Mouse (Mus musculus): ENCODE results near the gene Sla2. TPM values are rescaled to one million over a fixed set of nuclear protein-coding genes. Genes with fewer than 3 reads are reported as not detected.

The Sla2 gene
- polyA plus RNA-seq, 1 experiment from 2014 or later, result 1.5 TPM

GRCm38 (mm10) chr2:156868994-156869393 lies 18.0 kb downstream of the Sla2 start:
- no peak overlapping the region for H3K4me2 ChIP-seq (ENCODE audit: low read depth, low read length)
- H3K4me1 ChIP-seq (ENCODE audit: control insufficient read depth, low read depth, low read length), result peaks cover 35% of the 10 kb centered on the region
- H3K9ac ChIP-seq (ENCODE audit: low read depth, low read length), result no peak overlapping the region
- no peaks in the 10 kb centered on the region for H3K27me3 ChIP-seq (ENCODE audit: control insufficient read depth, insufficient read depth, low read depth, low read length)
- peak; percentile 27; the same call in 1 of the 2 replicates for ATAC-seq (ENCODE audit: low read depth)
- WGBS (ENCODE audit: insufficient replicate concordance), result 69% methylated on average over 8 of the region's 8 CpGs
- no peak overlapping the region for H3K4me3 ChIP-seq (ENCODE audit: low read depth, low read length)
- no peaks in the 10 kb centered on the region for H3K9me3 ChIP-seq (replicated peaks; ENCODE audit: control insufficient read depth, low read length)
- no peak overlapping the region for H3K27ac ChIP-seq (ENCODE audit: low read length)
- peaks cover 41% of the 10 kb centered on the region for H3K36me3 ChIP-seq (ENCODE audit: control insufficient read depth, insufficient read depth)

- peak overlapping the region; percentile 95; the same call in 1 of the 2 replicates for H3K27ac ChIP-seq (ENCODE audit: low read length)
- H3K36me3 ChIP-seq (ENCODE audit: control insufficient read depth, insufficient read depth), result peaks cover 21% of the 10 kb centered on the region
- WGBS (ENCODE audit: insufficient replicate concordance), result 72% methylated on average over 3 of the region's 3 CpGs
- peak overlapping the region; percentile 99 for H3K4me3 ChIP-seq (ENCODE audit: low read depth, low read length)
- H3K27me3 ChIP-seq (ENCODE audit: control insufficient read depth, insufficient read depth, low read depth, low read length), result no peaks in the 10 kb centered on the region
- peak overlapping the region; percentile 84 for H3K4me2 ChIP-seq (ENCODE audit: low read depth, low read length)
- no peaks in the 10 kb centered on the region for H3K9me3 ChIP-seq (replicated peaks; ENCODE audit: control insufficient read depth, low read length)
- ATAC-seq (ENCODE audit: low read depth), result no peak
- H3K9ac ChIP-seq (ENCODE audit: low read depth, low read length), result peak overlapping the region; percentile 99
- H3K4me1 ChIP-seq (ENCODE audit: control insufficient read depth, low read depth, low read length), result peaks cover 31% of the 10 kb centered on the region
Observed at GRCm38 (mm10) chr2:156864481-156864880, 22.5 kb downstream of the Sla2 start.

- Histone ChIP-seq H3K9me3 (replicated peaks; ENCODE audit: control insufficient read depth, low read length) (no peaks in the 10 kb centered on the region), H3K27ac (ENCODE audit: low read length) (peak overlapping the region; percentile 95), H3K9ac (ENCODE audit: low read depth, low read length) (peak overlapping the region; percentile 99), H3K27me3 (ENCODE audit: control insufficient read depth, insufficient read depth, low read depth, low read length) (no peaks in the 10 kb centered on the region), H3K4me3 (ENCODE audit: low read depth, low read length) (peak overlapping the region; percentile 99), H3K4me1 (ENCODE audit: control insufficient read depth, low read depth, low read length) (peaks cover 23% of the 10 kb centered on the region), H3K36me3 (ENCODE audit: control insufficient read depth, insufficient read depth) (peaks cover 21% of the 10 kb centered on the region), H3K4me2 (ENCODE audit: low read depth, low read length) (peak overlapping the region; percentile 84)
- ATAC-seq (ENCODE audit: low read depth), result peak; percentile 21
- under 1% methylated on average over 28 of the region's 28 CpGs for WGBS (ENCODE audit: insufficient replicate concordance)
Observed at GRCm38 (mm10) chr2:156863487-156864160, 23.4 kb downstream of the Sla2 start.

- H3K4me2 ChIP-seq (ENCODE audit: low read depth, low read length), result peak within 1 kb of the TSS; percentile 84
- H3K27ac ChIP-seq (ENCODE audit: low read length), result peak within 1 kb of the TSS; percentile 95
- H3K9ac ChIP-seq (ENCODE audit: low read depth, low read length), result peak within 1 kb of the TSS; percentile 99
- peak within 1 kb of the TSS; percentile 99 for H3K4me3 ChIP-seq (ENCODE audit: low read depth, low read length)
- peaks cover 21% of the 10 kb centered on the region for H3K36me3 ChIP-seq (ENCODE audit: control insufficient read depth, insufficient read depth)
- WGBS (ENCODE audit: insufficient replicate concordance), result under 1% methylated on average over 94 of the region's 98 CpGs
- H3K4me1 ChIP-seq (ENCODE audit: control insufficient read depth, low read depth, low read length), result peaks cover 23% of the 10 kb centered on the region
- peak; percentile 95 for ATAC-seq (ENCODE audit: low read depth)
- H3K27me3 ChIP-seq (ENCODE audit: control insufficient read depth, insufficient read depth, low read depth, low read length), result no peaks in the 10 kb centered on the region
- H3K9me3 ChIP-seq (replicated peaks; ENCODE audit: control insufficient read depth, low read length), result no peaks in the 10 kb centered on the region
Observed at GRCm38 (mm10) chr2:156862772-156863486, 24.1 kb downstream of the Sla2 start, which contains the start of gene Rab5if. Rab5if (plus strand) TSS chr2:156863128.

GRCm38 (mm10) chr2:156862041-156862717 lies 24.8 kb downstream of the Sla2 start:
- ATAC-seq (ENCODE audit: low read depth), result no peak
- peak overlapping the region; percentile 99 for H3K4me3 ChIP-seq (ENCODE audit: low read depth, low read length)
- WGBS (ENCODE audit: insufficient replicate concordance), result under 1% methylated on average over 19 of the region's 19 CpGs
- no peaks in the 10 kb centered on the region for H3K9me3 ChIP-seq (replicated peaks; ENCODE audit: control insufficient read depth, low read length)
- peaks cover 17% of the 10 kb centered on the region for H3K36me3 ChIP-seq (ENCODE audit: control insufficient read depth, insufficient read depth)
- H3K4me2 ChIP-seq (ENCODE audit: low read depth, low read length), result peak overlapping the region; percentile 79
- no peaks in the 10 kb centered on the region for H3K27me3 ChIP-seq (ENCODE audit: control insufficient read depth, insufficient read depth, low read depth, low read length)
- peaks cover 23% of the 10 kb centered on the region for H3K4me1 ChIP-seq (ENCODE audit: control insufficient read depth, low read depth, low read length)
- H3K27ac ChIP-seq (ENCODE audit: low read length), result peak overlapping the region; percentile 91
- H3K9ac ChIP-seq (ENCODE audit: low read depth, low read length), result peak overlapping the region; percentile 99

GRCm38 (mm10) chr2:156858671-156859070 lies 28.3 kb downstream of the Sla2 start:
- Histone ChIP-seq H3K4me2 (ENCODE audit: low read depth, low read length) (no peak overlapping the region), H3K36me3 (ENCODE audit: control insufficient read depth, insufficient read depth) (no peaks in the 10 kb centered on the region; the same call in none of the 2 replicates), H3K4me1 (ENCODE audit: control insufficient read depth, low read depth, low read length) (peaks cover 6% of the 10 kb centered on the region), H3K9ac (ENCODE audit: low read depth, low read length) (no peak overlapping the region), H3K27me3 (ENCODE audit: control insufficient read depth, insufficient read depth, low read depth, low read length) (no peaks in the 10 kb centered on the region), H3K9me3 (replicated peaks; ENCODE audit: control insufficient read depth, low read length) (no peaks in the 10 kb centered on the region), H3K27ac (ENCODE audit: low read length) (no peak overlapping the region), H3K4me3 (ENCODE audit: low read depth, low read length) (no peak overlapping the region)
- WGBS (ENCODE audit: insufficient replicate concordance), result 82% methylated on average over 7 of the region's 7 CpGs
- ATAC-seq (ENCODE audit: low read depth), result no peak

- no peak within 1 kb of the TSS for H3K4me2 ChIP-seq (ENCODE audit: low read depth, low read length)
- no peak within 1 kb of the TSS for H3K9ac ChIP-seq (ENCODE audit: low read depth, low read length)
- 79% methylated on average over 2 of the region's 2 CpGs for WGBS (ENCODE audit: insufficient replicate concordance)
- no peaks in the 10 kb centered on the region for H3K27me3 ChIP-seq (ENCODE audit: control insufficient read depth, insufficient read depth, low read depth, low read length)
- no peak for ATAC-seq (ENCODE audit: low read depth)
- H3K4me1 ChIP-seq (ENCODE audit: control insufficient read depth, low read depth, low read length), result peaks cover 6% of the 10 kb centered on the region
- H3K36me3 ChIP-seq (ENCODE audit: control insufficient read depth, insufficient read depth), result no peaks in the 10 kb centered on the region; the same call in none of the 2 replicates
- H3K27ac ChIP-seq (ENCODE audit: low read length), result peak within 1 kb of the TSS; percentile 58; the same call in 1 of the 2 replicates
- no peaks in the 10 kb centered on the region for H3K9me3 ChIP-seq (replicated peaks; ENCODE audit: control insufficient read depth, low read length)
- no peak within 1 kb of the TSS for H3K4me3 ChIP-seq (ENCODE audit: low read depth, low read length)
Observed at GRCm38 (mm10) chr2:156857835-156858234, 29.2 kb downstream of the Sla2 start, which contains the start of gene 4930518I15Rik. 4930518I15Rik (minus strand) TSS chr2:156857946.

GRCm38 (mm10) chr2:156857385-156857791 lies 29.6 kb downstream of the Sla2 start:
- WGBS (ENCODE audit: insufficient replicate concordance), result 57% methylated on average over 3 of the region's 3 CpGs
- H3K4me2 ChIP-seq (ENCODE audit: low read depth, low read length), result no peak overlapping the region
- H3K9ac ChIP-seq (ENCODE audit: low read depth, low read length), result no peak overlapping the region
- H3K27ac ChIP-seq (ENCODE audit: low read length), result peak overlapping the region; percentile 58; the same call in 1 of the 2 replicates
- no peaks in the 10 kb centered on the region for H3K9me3 ChIP-seq (replicated peaks; ENCODE audit: control insufficient read depth, low read length)
- peak; percentile 7; the same call in 1 of the 2 replicates for ATAC-seq (ENCODE audit: low read depth)
- H3K4me1 ChIP-seq (ENCODE audit: control insufficient read depth, low read depth, low read length), result peaks cover 6% of the 10 kb centered on the region
- H3K4me3 ChIP-seq (ENCODE audit: low read depth, low read length), result no peak overlapping the region
- no peaks in the 10 kb centered on the region for H3K27me3 ChIP-seq (ENCODE audit: control insufficient read depth, insufficient read depth, low read depth, low read length)
- H3K36me3 ChIP-seq (ENCODE audit: control insufficient read depth, insufficient read depth), result no peaks in the 10 kb centered on the region; the same call in none of the 2 replicates
